Mouse (Mus musculus): ENCODE data around the gene Prkar1a. TPM values are rescaled to one million over a fixed set of nuclear protein-coding genes. Genes with fewer than 3 reads are reported as not detected.
A peak's percentile ranks its signal among the peaks of the same experiment; 100 is the strongest.

Prkar1a gene
- polyA plus RNA-seq, 1 experiment = 421 TPM

- DNase-seq = peak in 1 of 2 experiments; percentile 50
- peaks cover 7% of the 10 kb centered on the region; the same call in 1 of the 2 replicates for H3K4me1 ChIP-seq (ENCODE audit: control insufficient read depth, insufficient read depth, low read length)
- 25% methylated on average over 17 of the region's 17 CpGs for WGBS
- TF ChIP-seq POLR2A (IDR thresholded peaks at IDR 0.05; ENCODE audit: borderline replicate concordance, insufficient read depth, low read length) (no peak), CTCF (IDR thresholded peaks at IDR 0.05; ENCODE audit: borderline replicate concordance, insufficient read depth, low read depth, low read length) (no peak)
- H3K27ac ChIP-seq (ENCODE audit: insufficient read depth, low read length) = no peak overlapping the region
- no peak overlapping the region for H3K4me3 ChIP-seq (replicated peaks; ENCODE audit: insufficient read depth, low read depth, low read length)
- H3K27me3 ChIP-seq (ENCODE audit: control insufficient read depth, insufficient read depth, low read length) = no peaks in the 10 kb centered on the region
These were observed 65.4 kb downstream of the Prkar1a start for GRCm38 (mm10) chr11:109714341-109715247.

GRCm38 (mm10) chr11:109715311-109715781 lies 66.1 kb downstream of the Prkar1a start:
- no peaks in the 10 kb centered on the region for H3K27me3 ChIP-seq (ENCODE audit: control insufficient read depth, insufficient read depth, low read length)
- DNase-seq = no peak
- no peak for TF ChIP-seq POLR2A (IDR thresholded peaks at IDR 0.05; ENCODE audit: borderline replicate concordance, insufficient read depth, low read length)
- TF ChIP-seq CTCF (IDR thresholded peaks at IDR 0.05; ENCODE audit: borderline replicate concordance, insufficient read depth, low read depth, low read length) = no peak
- no peak overlapping the region for H3K27ac ChIP-seq (ENCODE audit: insufficient read depth, low read length)
- peaks cover 7% of the 10 kb centered on the region; the same call in 1 of the 2 replicates for H3K4me1 ChIP-seq (ENCODE audit: control insufficient read depth, insufficient read depth, low read length)
- H3K4me3 ChIP-seq (replicated peaks; ENCODE audit: insufficient read depth, low read depth, low read length) = no peak overlapping the region
- 93% methylated on average over 12 of the region's 12 CpGs for WGBS

DNA sequence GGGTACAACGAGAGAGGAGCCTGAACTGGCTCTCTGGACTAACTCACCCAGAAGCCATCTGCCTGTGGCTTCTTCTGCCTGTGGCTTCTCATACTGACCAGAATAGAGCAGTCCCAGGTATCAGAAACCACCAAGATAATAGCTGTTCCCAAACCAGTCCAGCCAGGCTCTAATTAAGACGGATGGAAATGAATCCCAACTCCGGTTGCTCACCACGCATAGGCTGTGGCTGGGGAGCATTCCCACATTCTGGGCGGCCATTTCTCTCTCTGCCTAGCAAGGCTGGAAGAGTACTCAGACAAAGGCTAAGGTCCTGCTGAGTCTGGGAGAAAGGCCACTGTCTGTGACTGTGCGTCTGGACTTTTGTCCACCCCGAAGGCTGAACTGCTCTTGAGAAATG lies 67.8 kb downstream of the Prkar1a start:
- 43% methylated on average over 7 of the region's 7 CpGs for WGBS
- TF ChIP-seq CTCF (IDR thresholded peaks at IDR 0.05; ENCODE audit: borderline replicate concordance, insufficient read depth, low read depth, low read length) (no peak), POLR2A (IDR thresholded peaks at IDR 0.05; ENCODE audit: borderline replicate concordance, insufficient read depth, low read length) (no peak)
- Histone ChIP-seq H3K4me3 (replicated peaks; ENCODE audit: insufficient read depth, low read depth, low read length) (no peak overlapping the region), H3K27ac (ENCODE audit: insufficient read depth, low read length) (no peak overlapping the region), H3K27me3 (ENCODE audit: control insufficient read depth, insufficient read depth, low read length) (no peaks in the 10 kb centered on the region; the same call in 1 of the 2 replicates), H3K4me1 (ENCODE audit: control insufficient read depth, insufficient read depth, low read length) (peaks cover 7% of the 10 kb centered on the region; the same call in 1 of the 2 replicates)
- DNase-seq = peak in 1 of 2 experiments; percentile 10

- DNase-seq = peak in 1 of 2 experiments; percentile 12
These were observed 68.2 kb downstream of the Prkar1a start for GRCm38 (mm10) chr11:109717448-109717847.

GRCm38 (mm10) chr11:109717966-109718895 lies 69.0 kb downstream of the Prkar1a start:
- H3K27ac ChIP-seq (ENCODE audit: insufficient read depth, low read length) = no peak overlapping the region
- H3K4me1 ChIP-seq (ENCODE audit: control insufficient read depth, insufficient read depth, low read length) = peaks cover 7% of the 10 kb centered on the region; the same call in 1 of the 2 replicates
- H3K4me3 ChIP-seq (replicated peaks; ENCODE audit: insufficient read depth, low read depth, low read length) = no peak overlapping the region
- DNase-seq = no peak
- 71% methylated on average over 15 of the region's 15 CpGs for WGBS
- TF ChIP-seq CTCF (IDR thresholded peaks at IDR 0.05; ENCODE audit: borderline replicate concordance, insufficient read depth, low read depth, low read length) (no peak), POLR2A (IDR thresholded peaks at IDR 0.05; ENCODE audit: borderline replicate concordance, insufficient read depth, low read length) (no peak)
- H3K27me3 ChIP-seq (ENCODE audit: control insufficient read depth, insufficient read depth, low read length) = no peaks in the 10 kb centered on the region; the same call in 1 of the 2 replicates

More at GRCm38 (mm10) chr11:109717448-109717847, 68.2 kb downstream of the Prkar1a start:
- H3K27ac ChIP-seq (ENCODE audit: insufficient read depth, low read length) = no peak overlapping the region
- peaks cover 7% of the 10 kb centered on the region; the same call in 1 of the 2 replicates for H3K4me1 ChIP-seq (ENCODE audit: control insufficient read depth, insufficient read depth, low read length)
- no peak overlapping the region for H3K4me3 ChIP-seq (replicated peaks; ENCODE audit: insufficient read depth, low read depth, low read length)
- TF ChIP-seq POLR2A (IDR thresholded peaks at IDR 0.05; ENCODE audit: borderline replicate concordance, insufficient read depth, low read length) (no peak), CTCF (IDR thresholded peaks at IDR 0.05; ENCODE audit: borderline replicate concordance, insufficient read depth, low read depth, low read length) (no peak)
- H3K27me3 ChIP-seq (ENCODE audit: control insufficient read depth, insufficient read depth, low read length) = no peaks in the 10 kb centered on the region; the same call in 1 of the 2 replicates
- WGBS = 41% methylated on average over 5 of the region's 5 CpGs

Other genes with a start within 250 kb of the Prkar1a start
- gene 9930022D16Rik, start 235.5 kb upstream of the Prkar1a start, polyA plus RNA-seq (2012; rRNA removed) = not detected in 2 replicates
- 63.8 and 64.1 TPM in 2 replicates for gene Amz2, start 223.5 kb upstream of the Prkar1a start, polyA plus RNA-seq (2012; rRNA removed)
- gene Arsg, start 176.0 kb upstream of the Prkar1a start, polyA plus RNA-seq (2012; rRNA removed) = 39.5 and 47.1 TPM in 2 replicates
- gene Slc16a6, start 175.8 kb upstream of the Prkar1a start, polyA plus RNA-seq (2012; rRNA removed) = 7.9 and 8.9 TPM in 2 replicates
- gene Wipi1, start 37.4 kb upstream of the Prkar1a start, polyA plus RNA-seq (2012; rRNA removed) = 20.4 and 23.1 TPM in 2 replicates
- 22.3 and 25.2 TPM in 2 replicates for gene Fam20a, start 72.9 kb downstream of the Prkar1a start, polyA plus RNA-seq (2012; rRNA removed)
- not detected in 2 replicates for gene 1700012B07Rik, start 178.6 kb downstream of the Prkar1a start, polyA plus RNA-seq (2012; rRNA removed)

Measured in cerebellum, adult 2 months (tissue).